Mouse (Mus musculus) ES-E14 (cell line): ENCODE results near the gene Simc1.
A peak's percentile ranks its signal among the peaks of the same experiment; 100 is the strongest.

ENCODE experiments used
- MAFK ChIP-seq: IDR thresholded peaks from 2 replicates; pipeline ENCODE4 v1.6.1; 2014; ENCODE audit warnings: mild to moderate bottlenecking, low read depth, low read length, inconsistent platforms; ENCODE audit not compliant: insufficient read depth
- ZC3H11A ChIP-seq: IDR thresholded peaks from 2 replicates; pipeline ENCODE4 v1.6.1; 2012; ENCODE audit warnings: low read depth, mild to moderate bottlenecking, inconsistent platforms, low read length, borderline replicate concordance
- ZNF384 ChIP-seq: IDR thresholded peaks from 2 replicates; pipeline ENCODE4 v1.6.1; 2012; ENCODE audit warnings: low read depth, low read length, inconsistent platforms

DNA sequence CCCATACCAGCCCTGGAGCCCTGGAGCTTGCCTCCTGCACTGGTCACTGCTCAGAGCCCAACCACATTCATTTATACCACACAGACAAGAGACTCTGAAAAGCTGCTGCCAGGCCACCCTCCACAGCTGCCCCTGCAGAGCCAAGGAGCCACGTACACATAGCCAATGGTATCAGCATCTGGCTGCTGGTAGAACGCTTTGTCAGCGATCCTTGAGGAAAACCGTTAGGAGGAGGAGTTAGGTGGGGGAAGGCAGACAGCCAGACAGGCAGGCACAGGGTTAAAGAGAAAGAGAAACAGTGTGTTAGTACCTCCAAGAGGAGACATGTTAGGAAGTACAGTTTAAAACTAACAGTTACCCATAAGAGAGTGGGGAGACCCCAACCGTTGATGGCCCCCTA is 93.3 kb downstream of the Simc1 start:
- TF ChIP-seq ZC3H11A (no peak), ZNF384 (no peak), MAFK (0 out of 2 replicates have a peak, but pooled peaks have one; percentile 7)
